Mouse (Mus musculus): ENCODE data around the gene Tnk1. TPM values are rescaled to one million over a fixed set of nuclear protein-coding genes. Genes with fewer than 3 reads are reported as not detected.

Gene Tnk1
- total RNA-seq, 1 experiment, result 3.4 TPM

DNA sequence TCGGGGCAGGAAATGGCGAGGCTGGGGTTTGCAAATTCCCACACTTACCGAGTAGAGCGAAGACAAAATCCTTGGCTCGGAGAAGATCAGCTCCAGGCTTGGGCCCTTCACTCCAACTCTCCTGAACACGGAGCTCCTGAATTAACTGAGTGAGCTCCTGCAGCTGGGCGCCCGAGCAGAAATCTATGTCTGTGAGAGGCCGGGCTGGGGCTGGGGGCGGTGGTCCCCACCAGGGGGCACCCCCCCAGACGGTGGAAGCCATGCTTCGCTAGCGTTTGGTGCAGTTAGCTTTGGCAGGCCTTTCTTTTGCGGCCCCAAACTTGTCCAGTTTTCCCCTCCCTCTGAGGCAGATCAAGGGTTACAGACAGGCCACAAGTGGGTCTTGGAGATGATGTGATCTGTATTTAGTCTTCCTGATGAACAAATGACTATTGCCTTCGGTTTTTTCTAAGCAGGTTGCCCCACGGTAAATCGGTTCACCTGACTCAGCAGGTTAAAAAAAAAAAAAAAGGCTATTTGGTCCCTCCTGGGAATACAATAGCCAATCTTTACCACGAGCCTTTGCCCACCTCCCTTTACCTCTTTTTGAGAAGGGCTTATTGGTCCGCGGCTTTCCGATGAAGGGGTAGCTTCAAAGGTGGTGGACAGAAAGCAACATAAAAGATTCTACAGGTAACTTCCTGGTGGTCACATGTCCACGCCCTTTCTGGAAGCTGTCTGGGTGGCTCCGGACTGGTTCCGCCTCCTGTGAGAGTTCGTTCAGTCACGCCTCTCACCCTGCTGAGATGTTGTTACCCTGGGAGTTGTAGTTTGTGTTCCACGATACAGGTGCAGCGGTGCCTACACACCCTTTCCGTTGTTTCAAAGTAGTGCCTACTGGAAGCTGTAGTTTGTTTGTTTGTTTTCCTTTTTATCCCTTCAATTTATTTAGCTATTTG, 53.3 kb downstream of the Tnk1 start, which contains the start of gene Tmem102:
Gene Tmem102, minus strand, starts transcription at position 653 of the 938 bp plus-strand sequence.
- no peaks in the 10 kb centered on the region; the same call in 1 of the 2 replicates for H3K36me3 ChIP-seq (ENCODE audit: control insufficient read depth, insufficient read depth, low read length, poor library complexity, severe bottlenecking)
- H3K4me3 ChIP-seq (ENCODE audit: insufficient read depth in 1 of 2, low read depth in 1 of 2, low read length in 2 of 2, poor library complexity in 1 of 2, severe bottlenecking in 1 of 2), result peak within 1 kb of the TSS; percentile 62 to 92
- in situ Hi-C loops (cut with MboI; ENCODE audit: low sequenced_read_pairs in 2 of 2, unreplicated experiment in 2 of 2), result loop anchor here in 1 of 2 experiments (10.0 kb wide), 1 partner anchor 70 kb away; the partner anchor contains the start of gene Tmem95
- H3K9me3 ChIP-seq (ENCODE audit: control insufficient read depth, insufficient read depth, low read depth, low read length), result no peaks in the 10 kb centered on the region
- peak within 1 kb of the TSS; percentile 21; the same call in 1 of the 2 replicates for H3K9ac ChIP-seq (ENCODE audit: insufficient read depth, low read depth, low read length, poor library complexity, severe bottlenecking)
- peaks cover 3 to 10% of the 10 kb centered on the region in 2 experiments; a peak in 3 of 4 replicates for H3K4me1 ChIP-seq (ENCODE audit: control insufficient read depth in 2 of 2, insufficient read depth in 2 of 2, low read length in 2 of 2, poor library complexity in 1 of 2)
- DNase-seq (ENCODE audit: low read depth, low spot score), result no peak
- no peak within 1 kb of the TSS for H3K27ac ChIP-seq (ENCODE audit: insufficient read depth, low read depth, low read length, poor library complexity, severe bottlenecking)
- TF ChIP-seq MAFK (IDR thresholded peaks at IDR 0.05; ENCODE audit: insufficient read depth, low read depth, low read length) (peak; percentile 68; the same call in 1 of the 2 replicates), HCFC1 (IDR thresholded peaks at IDR 0.05; ENCODE audit: borderline replicate concordance, insufficient read depth, low read length) (peak; percentile 88), ZNF384 (IDR thresholded peaks at IDR 0.05; ENCODE audit: low read depth, low read length) (peak; percentile 84), CHD2 (IDR thresholded peaks at IDR 0.05; ENCODE audit: low read depth, low read length) (no peak), ZC3H11A (IDR thresholded peaks at IDR 0.05; ENCODE audit: borderline replicate concordance, low read depth, low read length) (no peak)

DNA sequence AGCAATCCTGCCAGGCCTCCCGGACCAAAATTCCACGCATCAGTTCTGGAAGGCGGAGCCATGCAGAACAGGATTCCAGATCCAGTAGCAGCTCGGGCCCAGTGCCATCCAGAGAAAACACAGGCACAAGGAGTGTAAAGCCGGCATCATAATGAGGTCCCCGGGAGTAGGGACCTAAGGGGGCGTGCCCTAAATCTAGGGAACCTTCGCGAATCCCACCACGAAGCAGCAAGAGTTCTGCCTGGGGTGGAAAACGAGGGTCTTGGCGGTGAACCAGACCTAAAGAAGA, 53.9 kb downstream of the Tnk1 start:
- no peaks in the 10 kb centered on the region; the same call in 1 of the 2 replicates for H3K36me3 ChIP-seq (ENCODE audit: control insufficient read depth, insufficient read depth, low read length, poor library complexity, severe bottlenecking)
- H3K4me3 ChIP-seq (ENCODE audit: insufficient read depth in 1 of 2, low read depth in 1 of 2, low read length in 2 of 2, poor library complexity in 1 of 2, severe bottlenecking in 1 of 2), result peak overlapping the region; percentile 62 to 92
- no peak overlapping the region; the same call in 1 of the 2 replicates for H3K9ac ChIP-seq (ENCODE audit: insufficient read depth, low read depth, low read length, poor library complexity, severe bottlenecking)
- no peak for DNase-seq (ENCODE audit: low read depth, low spot score)
- TF ChIP-seq ZNF384 (IDR thresholded peaks at IDR 0.05; ENCODE audit: low read depth, low read length) (no peak), MAFK (IDR thresholded peaks at IDR 0.05; ENCODE audit: insufficient read depth, low read depth, low read length) (no peak), HCFC1 (IDR thresholded peaks at IDR 0.05; ENCODE audit: borderline replicate concordance, insufficient read depth, low read length) (no peak), ZC3H11A (IDR thresholded peaks at IDR 0.05; ENCODE audit: borderline replicate concordance, low read depth, low read length) (no peak), CHD2 (IDR thresholded peaks at IDR 0.05; ENCODE audit: low read depth, low read length) (no peak)
- in situ Hi-C loops (cut with MboI; ENCODE audit: low sequenced_read_pairs in 2 of 2, unreplicated experiment in 2 of 2), result loop anchor here in 1 of 2 experiments (10.0 kb wide), 1 partner anchor 70 kb away; the partner anchor contains the start of gene Tmem95
- peaks cover 3 to 13% of the 10 kb centered on the region in 2 experiments; a peak in 3 of 4 replicates for H3K4me1 ChIP-seq (ENCODE audit: control insufficient read depth in 2 of 2, insufficient read depth in 2 of 2, low read length in 2 of 2, poor library complexity in 1 of 2)
- H3K9me3 ChIP-seq (ENCODE audit: control insufficient read depth, insufficient read depth, low read depth, low read length), result no peaks in the 10 kb centered on the region
- no peak overlapping the region for H3K27ac ChIP-seq (ENCODE audit: insufficient read depth, low read depth, low read length, poor library complexity, severe bottlenecking)

DNA sequence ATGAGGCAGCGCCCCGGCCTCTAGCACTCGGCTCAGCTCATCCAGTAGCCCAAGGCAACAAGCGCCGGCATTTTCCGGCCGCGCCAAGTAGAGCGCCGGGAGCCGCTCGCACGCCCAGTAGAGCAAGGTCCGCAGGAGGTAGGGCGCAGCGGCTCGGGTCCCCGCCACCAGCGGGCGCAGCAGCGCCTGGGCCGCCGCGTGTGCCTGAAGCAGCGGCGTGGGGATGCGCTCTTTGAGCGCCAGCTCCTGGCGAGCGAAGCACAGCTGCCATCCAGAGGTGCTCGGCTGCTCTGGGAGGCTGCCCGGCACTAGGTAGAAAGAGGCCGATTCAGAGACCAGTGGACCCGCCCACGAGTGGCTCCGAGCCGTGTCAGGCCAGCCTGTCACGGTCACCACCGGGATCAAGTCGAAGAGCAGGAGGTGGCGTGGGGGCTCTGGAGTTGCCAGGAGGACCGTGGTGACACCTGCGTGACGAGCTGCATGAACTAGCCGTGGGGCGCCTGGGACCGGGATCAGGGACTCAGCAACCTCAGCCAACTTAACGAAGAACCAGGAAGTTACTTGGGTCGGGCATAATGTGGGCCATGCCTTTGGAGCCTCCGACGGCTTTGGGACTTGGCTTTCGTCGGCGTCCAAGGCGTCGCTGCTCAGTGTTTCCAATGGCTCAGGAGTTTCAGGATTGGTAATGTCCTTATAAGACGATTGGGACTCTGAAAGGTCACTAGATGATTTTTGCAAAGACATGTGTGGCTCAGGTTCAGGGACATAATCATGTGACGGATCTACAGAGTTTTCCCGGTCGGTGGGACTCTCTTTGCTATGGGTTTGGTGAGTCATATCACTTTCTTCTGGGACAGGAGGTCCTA, 54.5 kb downstream of the Tnk1 start:
- in situ Hi-C loops (cut with MboI; ENCODE audit: low sequenced_read_pairs in 2 of 2, unreplicated experiment in 2 of 2), result loop anchor here in 1 of 2 experiments (10.0 kb wide), 1 partner anchor 71 kb away; the partner anchor contains the start of gene Tmem95
- no peaks in the 10 kb centered on the region; the same call in 1 of the 2 replicates for H3K36me3 ChIP-seq (ENCODE audit: control insufficient read depth, insufficient read depth, low read length, poor library complexity, severe bottlenecking)
- TF ChIP-seq CHD2 (IDR thresholded peaks at IDR 0.05; ENCODE audit: low read depth, low read length) (no peak), ZC3H11A (IDR thresholded peaks at IDR 0.05; ENCODE audit: borderline replicate concordance, low read depth, low read length) (no peak), ZNF384 (IDR thresholded peaks at IDR 0.05; ENCODE audit: low read depth, low read length) (no peak), MAFK (IDR thresholded peaks at IDR 0.05; ENCODE audit: insufficient read depth, low read depth, low read length) (no peak), HCFC1 (IDR thresholded peaks at IDR 0.05; ENCODE audit: borderline replicate concordance, insufficient read depth, low read length) (no peak)
- no peak overlapping the region for H3K27ac ChIP-seq (ENCODE audit: insufficient read depth, low read depth, low read length, poor library complexity, severe bottlenecking)
- peak overlapping the region; percentile 62 to 92 for H3K4me3 ChIP-seq (ENCODE audit: insufficient read depth in 1 of 2, low read depth in 1 of 2, low read length in 2 of 2, poor library complexity in 1 of 2, severe bottlenecking in 1 of 2)
- H3K9ac ChIP-seq (ENCODE audit: insufficient read depth, low read depth, low read length, poor library complexity, severe bottlenecking), result peak overlapping the region; percentile 46
- H3K9me3 ChIP-seq (ENCODE audit: control insufficient read depth, insufficient read depth, low read depth, low read length), result no peaks in the 10 kb centered on the region
- peaks cover 3 to 17% of the 10 kb centered on the region in 2 experiments; a peak in 3 of 4 replicates for H3K4me1 ChIP-seq (ENCODE audit: control insufficient read depth in 2 of 2, insufficient read depth in 2 of 2, low read length in 2 of 2, poor library complexity in 1 of 2)
- no peak for DNase-seq (ENCODE audit: low read depth, low spot score)

DNA sequence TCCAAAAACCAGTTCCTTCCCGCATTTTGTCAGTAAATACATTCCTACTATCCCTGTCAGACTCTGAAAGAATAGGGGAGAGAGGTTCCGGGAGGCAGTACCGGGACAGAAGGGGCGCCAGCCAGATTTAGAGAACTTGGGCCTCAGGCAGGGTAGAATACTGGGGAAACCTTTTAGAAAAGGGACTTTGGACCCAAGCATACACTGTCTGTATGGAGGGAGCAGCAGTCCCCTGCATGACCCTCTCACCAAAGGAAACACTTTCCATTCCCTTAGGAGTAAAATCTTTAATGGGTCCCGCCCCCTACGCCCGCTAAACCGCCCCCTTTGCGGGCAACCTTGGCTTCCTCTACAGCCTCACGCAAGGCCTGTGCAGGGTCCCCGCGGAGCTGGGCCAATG, 55.2 kb downstream of the Tnk1 start:
- Histone ChIP-seq H3K4me3 (ENCODE audit: insufficient read depth in 1 of 2, low read depth in 1 of 2, low read length in 2 of 2, poor library complexity in 1 of 2, severe bottlenecking in 1 of 2) (peak overlapping the region; percentile 62 to 92), H3K4me1 (ENCODE audit: control insufficient read depth in 2 of 2, insufficient read depth in 2 of 2, low read length in 2 of 2, poor library complexity in 1 of 2) (peaks cover 3 to 18% of the 10 kb centered on the region in 2 experiments; a peak in 3 of 4 replicates), H3K27ac (ENCODE audit: insufficient read depth, low read depth, low read length, poor library complexity, severe bottlenecking) (no peak overlapping the region), H3K9me3 (ENCODE audit: control insufficient read depth, insufficient read depth, low read depth, low read length) (no peaks in the 10 kb centered on the region), H3K36me3 (ENCODE audit: control insufficient read depth, insufficient read depth, low read length, poor library complexity, severe bottlenecking) (no peaks in the 10 kb centered on the region; the same call in 1 of the 2 replicates), H3K9ac (ENCODE audit: insufficient read depth, low read depth, low read length, poor library complexity, severe bottlenecking) (peak overlapping the region; percentile 46; the same call in 1 of the 2 replicates)
- TF ChIP-seq HCFC1 (IDR thresholded peaks at IDR 0.05; ENCODE audit: borderline replicate concordance, insufficient read depth, low read length) (no peak), CHD2 (IDR thresholded peaks at IDR 0.05; ENCODE audit: low read depth, low read length) (no peak), ZC3H11A (IDR thresholded peaks at IDR 0.05; ENCODE audit: borderline replicate concordance, low read depth, low read length) (no peak), ZNF384 (IDR thresholded peaks at IDR 0.05; ENCODE audit: low read depth, low read length) (no peak), MAFK (IDR thresholded peaks at IDR 0.05; ENCODE audit: insufficient read depth, low read depth, low read length) (no peak)
- DNase-seq (ENCODE audit: low read depth, low spot score), result no peak
- in situ Hi-C loops (cut with MboI; ENCODE audit: low sequenced_read_pairs in 2 of 2, unreplicated experiment in 2 of 2), result loop anchor here in 1 of 2 experiments (10.0 kb wide), 1 partner anchor 71 kb away; the partner anchor contains the start of gene Tmem95
